Mouse (Mus musculus) embryo, embryonic 9.5 days (tissue): ENCODE measurements around the gene Flnc.

ENCODE experiments used
- DNase-seq: peaks from one replicate; pipeline ENCODE4 v3.0.0-alpha.2; 2017; ENCODE audit errors: extremely low spot score

Gene Flnc

DNA sequence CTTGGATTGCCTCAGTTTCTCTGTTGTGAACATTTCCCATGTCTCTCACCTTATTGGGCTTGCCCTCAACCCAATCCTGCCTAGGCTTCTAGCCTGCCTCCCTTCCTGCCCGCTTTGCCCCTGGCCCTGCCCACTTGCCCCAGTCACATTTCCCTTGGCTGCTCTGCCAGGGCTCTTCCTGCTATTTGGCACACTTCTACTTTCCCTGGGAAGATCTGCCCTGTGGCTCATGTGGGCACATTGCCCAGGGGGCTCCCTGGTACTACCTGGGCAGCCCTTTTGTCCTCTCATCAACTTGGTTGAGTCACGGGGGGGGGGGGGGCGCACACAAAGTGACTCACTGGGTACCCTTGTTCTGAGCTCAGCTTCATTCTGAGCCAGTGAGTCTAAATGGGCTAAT lies 900 bp upstream of the Flnc start:
- no peak for DNase-seq

DNA sequence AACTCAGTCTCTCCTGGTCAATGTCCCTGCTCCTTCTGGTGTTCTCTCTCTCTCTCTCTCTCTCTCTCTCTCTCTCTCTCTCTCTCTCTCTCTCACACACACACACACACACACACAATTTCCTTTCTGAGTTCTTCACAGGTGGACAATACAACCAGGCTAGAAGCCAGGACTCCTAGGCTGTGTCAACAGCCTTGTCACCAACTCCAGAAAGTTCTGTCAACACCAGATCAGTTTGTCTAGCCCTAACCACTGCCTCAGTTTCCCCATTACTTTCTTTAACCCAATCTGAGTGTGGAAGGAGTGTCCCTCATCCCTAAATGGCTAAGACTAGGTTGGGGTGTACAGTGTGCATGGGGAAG lies 399 bp upstream of the Flnc start:
- DNase-seq: no peak

DNA sequence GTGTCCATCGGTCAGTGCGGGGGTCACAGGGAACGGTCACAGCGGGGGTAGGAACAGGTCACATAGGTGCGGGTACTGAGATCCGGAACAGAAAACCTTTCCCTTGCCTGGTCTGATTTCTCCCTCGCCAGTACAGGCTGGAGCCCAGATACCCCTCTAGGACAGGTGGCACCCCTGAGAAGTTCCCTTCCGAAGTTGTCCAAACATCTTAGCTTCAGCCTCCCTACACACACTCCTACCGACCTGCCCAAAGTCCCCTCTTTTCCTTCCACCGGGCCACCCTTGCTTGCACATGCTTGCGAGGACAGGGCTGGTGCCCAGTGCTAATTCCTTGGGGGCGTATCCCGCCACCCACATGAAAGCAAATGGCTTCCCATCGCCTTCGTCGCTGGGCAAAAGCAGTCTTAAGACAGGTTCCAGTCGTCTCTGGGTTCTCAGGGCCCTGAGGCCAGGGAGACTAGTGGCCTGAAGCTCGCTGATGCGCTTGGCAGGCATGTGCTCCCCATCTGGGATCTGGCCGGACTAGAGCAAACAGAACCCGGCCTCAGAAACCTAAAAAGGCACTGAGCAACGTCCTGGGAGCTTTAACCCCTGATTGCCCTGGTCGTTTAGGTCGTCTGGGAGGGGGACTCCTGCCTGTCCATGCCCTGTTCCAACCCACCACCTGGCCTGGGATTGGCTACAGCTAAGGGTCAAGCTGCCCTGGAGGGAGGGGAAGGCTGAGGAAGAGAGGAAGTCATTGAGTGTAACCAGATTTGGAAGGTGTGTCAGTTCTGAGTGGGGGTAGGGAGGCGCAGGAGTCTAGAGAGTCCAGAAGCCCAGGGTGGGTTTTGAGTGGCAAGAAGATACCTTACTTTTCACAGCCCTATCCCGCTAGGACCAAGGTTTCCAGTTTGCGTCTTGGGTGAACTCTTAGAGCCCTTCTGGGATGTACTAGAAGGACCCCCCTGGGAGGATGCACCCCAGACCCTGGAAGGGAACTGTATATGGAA lies 1.0 kb downstream of the Flnc start:
- peak; percentile 81 for DNase-seq

DNA sequence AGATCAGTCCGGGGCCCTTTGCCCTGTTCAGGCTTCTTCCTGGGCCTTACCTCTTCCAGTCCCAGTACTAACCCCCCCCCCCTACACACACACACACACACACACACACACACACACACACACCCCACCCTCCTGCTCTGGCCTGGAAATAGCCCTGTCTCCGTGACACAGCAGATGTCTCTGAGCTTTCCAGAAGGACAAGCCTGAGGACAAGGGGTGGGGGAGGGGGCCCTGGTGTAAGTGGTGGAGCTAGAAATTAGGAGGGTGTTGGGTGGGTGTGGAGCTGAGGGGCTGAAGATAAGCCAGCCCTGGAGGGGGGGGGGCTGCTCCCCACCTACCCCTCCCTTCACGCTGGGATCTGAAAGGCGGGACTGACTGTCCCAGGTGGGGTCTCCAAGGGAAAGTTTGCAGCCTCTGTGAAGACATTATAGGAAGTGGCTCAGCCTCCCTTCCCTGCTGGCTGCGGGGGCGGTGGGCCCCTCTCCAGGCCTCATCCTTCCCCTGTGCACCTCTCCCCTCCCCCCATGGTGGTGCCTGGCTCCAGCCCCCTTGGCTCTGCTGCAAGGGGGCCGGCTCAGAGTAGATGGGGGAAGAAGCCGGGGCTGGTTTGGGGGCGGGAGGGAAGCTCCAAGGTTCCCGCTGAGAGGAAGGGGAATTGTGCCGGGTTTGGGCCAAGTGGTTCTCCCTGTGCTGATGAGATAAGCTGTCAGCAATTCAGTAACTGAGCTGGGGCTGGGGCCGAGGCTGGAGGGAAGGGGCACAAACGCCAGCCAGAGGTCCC lies 2.0 kb downstream of the Flnc start:
- peak; percentile 77 for DNase-seq

DNA sequence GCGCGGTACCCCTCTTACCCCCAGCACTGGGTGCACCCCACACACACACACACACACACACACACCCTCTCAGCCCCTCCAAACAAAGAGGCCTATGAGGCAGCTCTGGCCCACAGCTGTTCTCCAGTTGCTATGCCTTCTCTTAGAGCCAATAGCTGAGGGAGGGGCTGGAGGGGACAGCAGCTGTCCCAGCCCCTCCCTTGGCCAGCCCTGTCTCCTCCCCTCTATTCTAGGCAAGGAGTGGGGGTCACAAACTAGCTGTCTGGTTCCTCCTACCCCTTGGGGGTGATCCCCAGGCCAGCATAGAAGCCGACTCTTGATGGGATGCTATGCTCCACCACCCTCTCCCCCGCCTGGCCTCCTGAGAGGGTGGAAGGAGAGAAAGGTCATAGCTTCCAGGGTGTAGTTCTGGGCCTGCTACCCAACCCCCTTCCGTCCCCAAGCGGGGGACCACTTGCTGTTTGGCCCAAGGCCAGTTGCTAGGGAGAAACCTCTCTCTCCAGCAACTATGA lies 2.9 kb downstream of the Flnc start:
- peak; percentile 52 for DNase-seq

DNA sequence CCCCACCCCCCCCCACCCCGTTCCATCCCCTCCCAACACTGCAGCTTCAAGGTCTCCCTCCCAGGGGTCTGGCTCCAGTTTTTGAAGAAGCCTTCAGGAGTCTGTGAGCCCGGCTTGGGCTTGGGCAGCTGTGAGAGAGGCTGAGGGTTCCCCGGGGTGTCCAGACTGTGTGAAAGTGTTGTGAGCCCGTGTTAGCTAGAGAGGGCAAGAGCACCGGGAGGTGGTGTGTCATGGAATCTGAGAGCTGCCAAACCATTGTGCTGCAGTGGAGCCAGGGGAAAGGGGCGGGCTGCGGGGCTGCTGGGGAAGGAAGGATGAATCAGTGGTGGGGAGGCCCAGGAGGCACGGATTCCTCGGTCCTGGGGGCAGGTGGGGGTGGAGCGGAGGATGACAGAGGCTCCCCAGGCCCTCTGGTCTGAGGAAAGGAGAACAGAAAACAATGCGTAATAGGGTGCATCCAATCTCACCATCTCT lies 3.4 kb downstream of the Flnc start:
- DNase-seq: peak; percentile 45

DNA sequence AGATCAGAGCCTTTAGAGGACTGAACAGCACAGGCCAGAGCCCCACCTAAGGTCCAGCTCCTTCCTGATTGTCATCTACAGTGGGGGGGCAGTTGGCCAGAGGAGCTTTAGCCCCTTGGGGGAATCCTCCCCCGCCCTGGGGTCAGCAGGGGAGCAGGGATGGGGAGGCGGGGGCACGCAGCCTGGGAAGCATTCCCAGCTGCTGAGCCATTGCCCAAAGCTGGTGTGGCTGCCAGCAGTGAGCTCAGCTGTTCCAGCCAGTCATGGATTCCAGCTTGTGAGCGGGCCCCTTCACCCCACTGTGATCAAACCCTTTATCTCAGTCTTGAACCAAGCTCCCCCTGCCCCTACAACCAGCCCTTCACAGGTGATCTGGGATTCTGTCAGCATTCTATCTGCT lies 6.2 kb downstream of the Flnc start:
- DNase-seq: no peak

DNA sequence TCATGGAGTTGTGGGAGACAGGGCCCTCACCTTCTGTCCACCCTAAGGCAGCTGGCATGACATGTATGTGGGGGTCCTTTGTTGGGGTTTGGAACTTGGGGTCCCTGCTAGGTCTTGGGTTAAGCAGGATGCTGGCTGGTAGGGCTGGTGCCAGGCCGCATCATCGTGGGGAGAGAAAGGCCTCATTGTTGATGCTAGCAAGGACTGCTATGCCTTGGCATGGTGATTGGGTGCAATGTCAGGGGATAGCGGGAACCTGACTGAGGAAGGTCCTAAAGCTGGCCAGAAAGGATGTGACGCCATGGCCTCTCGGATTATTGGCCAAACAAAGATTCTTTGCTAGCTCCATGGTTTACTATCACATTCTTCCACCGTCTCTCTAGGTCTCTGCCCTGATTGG lies 6.7 kb downstream of the Flnc start:
- no peak for DNase-seq

DNA sequence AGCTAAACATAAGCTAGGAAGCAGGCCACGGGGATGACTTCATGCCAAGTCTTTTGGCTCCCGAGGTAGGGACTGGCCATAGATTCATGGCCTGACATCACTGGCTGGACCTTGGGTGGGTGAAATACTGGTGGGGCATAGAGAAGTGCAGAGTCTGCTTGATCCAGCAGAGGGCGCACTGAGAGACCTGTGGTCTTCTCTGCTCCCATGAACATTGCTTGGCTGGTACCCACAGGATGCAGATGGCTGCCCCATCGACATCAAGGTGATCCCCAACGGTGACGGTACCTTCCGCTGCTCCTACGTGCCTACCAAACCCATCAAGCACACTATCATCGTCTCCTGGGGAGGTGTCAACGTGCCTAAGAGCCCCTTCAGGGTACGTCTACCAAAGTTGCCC lies 11.7 kb downstream of the Flnc start:
- peak; percentile 46 for DNase-seq

DNA sequence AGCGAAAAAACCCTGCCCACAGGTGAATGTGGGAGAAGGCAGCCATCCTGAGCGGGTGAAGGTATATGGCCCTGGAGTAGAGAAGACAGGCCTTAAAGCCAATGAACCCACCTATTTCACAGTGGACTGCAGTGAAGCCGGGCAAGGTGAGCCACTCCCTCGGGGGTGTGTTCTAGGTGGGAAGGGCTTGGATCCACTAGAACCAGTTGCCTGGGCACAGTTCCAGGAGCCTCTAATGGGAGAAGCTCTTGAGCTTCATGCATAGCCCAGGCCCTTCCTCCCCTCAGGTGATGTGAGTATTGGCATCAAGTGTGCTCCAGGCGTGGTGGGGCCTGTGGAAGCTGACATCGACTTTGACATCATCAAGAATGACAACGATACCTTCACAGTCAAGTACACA lies 12.3 kb downstream of the Flnc start:
- DNase-seq: no peak

DNA sequence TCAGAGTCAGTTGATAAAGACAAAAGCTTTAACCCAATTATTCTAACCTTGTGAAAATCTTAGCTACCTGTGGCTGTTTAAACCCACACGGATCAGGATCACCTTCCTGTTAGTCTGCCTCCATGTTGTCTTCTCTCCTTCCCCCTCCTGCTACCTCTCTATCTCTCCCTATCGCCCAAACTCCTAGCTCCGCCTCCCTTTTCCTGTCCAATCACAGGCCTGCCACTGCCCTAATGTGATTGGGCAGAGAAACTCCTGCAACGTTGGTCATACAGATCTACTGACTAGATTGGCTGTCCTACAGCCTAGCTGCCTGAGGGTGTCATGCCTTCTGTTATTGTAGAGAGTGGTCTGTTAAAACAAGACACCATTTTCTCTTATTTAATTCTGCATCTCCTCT lies 16.8 kb downstream of the Flnc start:
- DNase-seq: no peak

DNA sequence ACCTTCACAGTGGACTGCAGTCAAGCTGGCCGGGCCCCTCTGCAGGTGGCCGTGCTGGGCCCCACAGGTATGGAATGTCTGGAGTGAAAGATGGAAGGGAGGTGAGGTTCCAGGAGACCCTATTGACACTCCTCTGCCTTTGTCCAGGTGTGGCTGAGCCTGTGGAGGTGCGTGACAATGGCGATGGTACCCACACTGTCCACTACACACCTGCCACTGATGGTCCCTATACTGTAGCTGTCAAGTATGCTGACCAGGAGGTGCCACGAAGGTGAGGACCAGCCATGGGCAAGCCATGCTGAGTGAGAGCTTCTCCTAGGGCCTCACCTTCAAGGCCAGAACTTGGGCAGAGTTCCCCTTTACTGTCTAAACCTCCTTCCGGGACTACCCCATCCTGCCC lies 17.6 kb downstream of the Flnc start:
- no peak for DNase-seq

DNA sequence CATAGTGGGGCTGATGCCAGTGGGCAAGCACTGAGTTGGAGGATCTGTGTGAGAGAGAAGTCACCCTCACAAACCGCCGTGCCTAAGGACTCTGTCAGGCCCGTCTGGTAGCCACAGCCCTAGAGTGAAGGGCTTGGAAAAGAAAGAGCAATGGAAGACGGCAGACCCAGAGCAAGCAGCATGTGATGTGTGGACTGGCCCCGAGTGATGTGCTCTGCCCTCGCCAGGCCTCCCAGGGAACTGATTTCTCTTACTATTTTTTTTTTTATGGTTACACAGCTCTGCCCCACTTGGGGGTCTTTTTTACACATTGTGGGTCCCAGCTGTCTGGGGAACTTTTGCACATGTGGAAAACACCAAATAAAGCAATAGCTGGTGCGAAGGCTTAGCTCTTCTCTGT lies 28.4 kb downstream of the Flnc start:
- no peak for DNase-seq

DNA sequence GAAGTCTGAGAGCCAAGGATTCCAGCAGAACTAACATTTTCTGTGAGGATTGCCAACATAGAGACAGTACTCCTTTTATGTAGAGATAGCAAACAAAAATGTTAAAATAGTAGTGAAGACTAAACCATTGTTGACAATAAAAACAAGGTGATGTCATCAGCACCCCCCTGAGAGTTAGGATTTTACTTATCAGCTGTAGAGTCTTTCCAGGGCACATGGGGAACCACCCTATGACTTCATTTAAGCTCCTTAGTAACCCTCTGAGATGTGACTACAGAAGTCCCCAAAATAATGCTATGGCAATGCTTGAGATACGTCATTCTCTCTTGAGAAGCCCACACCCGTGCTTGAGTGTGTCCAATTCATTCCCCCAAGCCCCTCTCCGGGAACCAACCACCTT lies 30.3 kb downstream of the Flnc start:
- no peak for DNase-seq

DNA sequence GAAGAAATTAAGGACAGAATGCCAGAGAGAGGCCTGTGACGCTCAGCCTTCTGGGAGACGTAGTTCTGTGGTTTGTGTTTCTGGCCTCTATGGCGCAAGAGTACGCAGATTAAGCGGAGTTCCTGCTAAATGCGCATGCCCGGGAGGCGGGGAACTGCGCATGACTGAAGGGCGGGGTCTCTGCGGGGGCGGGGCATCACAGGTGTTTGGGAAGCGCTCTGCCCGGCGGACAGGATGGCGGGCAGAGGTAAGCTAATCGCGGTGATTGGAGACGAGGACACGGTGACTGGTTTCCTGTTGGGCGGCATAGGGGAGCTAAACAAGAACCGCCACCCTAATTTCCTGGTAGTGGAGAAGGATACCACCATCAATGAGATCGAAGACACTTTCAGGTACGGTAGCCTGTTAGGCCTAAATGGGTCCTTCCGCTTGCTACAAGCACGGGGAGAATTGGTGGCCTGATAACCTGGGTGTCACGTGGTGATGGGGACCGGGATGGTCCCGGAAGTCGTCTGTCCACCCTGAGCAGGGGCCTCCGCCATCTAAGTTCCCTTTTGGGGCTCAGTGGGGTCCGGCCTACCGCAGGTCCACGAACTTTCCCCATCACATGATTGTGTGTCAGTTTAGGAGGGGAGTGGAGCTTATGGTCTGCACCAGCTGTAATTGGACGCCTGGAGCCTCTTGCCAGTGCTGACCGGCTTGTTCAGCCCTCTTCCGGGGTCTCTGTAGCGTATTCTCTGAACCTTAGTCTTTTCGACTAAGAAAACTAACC lies 34.7 kb downstream of the Flnc start, which contains the start of gene Atp6v1f:
Atp6v1f (plus strand) TSS at position 136 of the 772 bp plus-strand sequence.
- peak; percentile 94 for DNase-seq

DNA sequence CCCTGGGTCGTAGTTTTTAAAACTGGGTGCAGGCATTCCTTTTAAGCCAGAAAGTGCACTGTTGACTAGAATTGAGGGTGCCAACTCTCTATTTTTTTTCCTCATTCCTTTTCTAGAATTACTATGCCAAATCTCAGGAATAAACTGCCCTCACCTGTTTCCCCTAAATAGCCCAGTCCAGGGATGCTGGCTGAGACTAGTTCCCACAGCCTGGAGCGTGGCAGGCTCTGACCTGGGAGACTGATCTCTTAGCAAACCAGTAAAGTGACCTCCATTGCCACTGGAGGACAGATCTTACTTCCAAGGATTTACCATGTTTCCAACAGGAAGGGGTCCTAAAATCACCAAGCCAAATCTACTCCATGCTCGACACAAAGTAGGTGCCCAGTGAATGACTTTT lies 35.8 kb downstream of the Flnc start:
- DNase-seq: no peak

DNA sequence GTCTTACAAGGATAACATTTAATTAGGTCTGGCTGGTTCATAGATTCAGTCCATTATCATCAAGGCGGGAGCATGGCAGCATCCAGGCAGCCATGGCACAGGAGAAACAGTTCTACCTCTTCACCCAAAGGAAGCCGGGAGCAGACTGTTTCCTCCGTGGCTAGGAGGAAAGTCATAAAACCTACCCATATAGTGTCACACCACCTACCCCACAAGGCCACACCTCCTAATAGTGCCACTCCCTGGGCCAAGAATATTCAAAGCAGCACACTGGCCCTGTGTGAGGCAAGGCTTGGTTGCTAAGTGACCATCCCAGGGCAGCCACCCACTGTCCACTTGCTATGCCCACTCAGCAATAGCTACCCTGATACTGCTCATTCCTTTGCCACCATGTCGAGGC lies 38.1 kb downstream of the Flnc start, which contains the start of gene Atp6v1fnb:
Atp6v1fnb (plus strand) TSS at position 301 of the 400 bp plus-strand sequence.
- no peak for DNase-seq

DNA sequence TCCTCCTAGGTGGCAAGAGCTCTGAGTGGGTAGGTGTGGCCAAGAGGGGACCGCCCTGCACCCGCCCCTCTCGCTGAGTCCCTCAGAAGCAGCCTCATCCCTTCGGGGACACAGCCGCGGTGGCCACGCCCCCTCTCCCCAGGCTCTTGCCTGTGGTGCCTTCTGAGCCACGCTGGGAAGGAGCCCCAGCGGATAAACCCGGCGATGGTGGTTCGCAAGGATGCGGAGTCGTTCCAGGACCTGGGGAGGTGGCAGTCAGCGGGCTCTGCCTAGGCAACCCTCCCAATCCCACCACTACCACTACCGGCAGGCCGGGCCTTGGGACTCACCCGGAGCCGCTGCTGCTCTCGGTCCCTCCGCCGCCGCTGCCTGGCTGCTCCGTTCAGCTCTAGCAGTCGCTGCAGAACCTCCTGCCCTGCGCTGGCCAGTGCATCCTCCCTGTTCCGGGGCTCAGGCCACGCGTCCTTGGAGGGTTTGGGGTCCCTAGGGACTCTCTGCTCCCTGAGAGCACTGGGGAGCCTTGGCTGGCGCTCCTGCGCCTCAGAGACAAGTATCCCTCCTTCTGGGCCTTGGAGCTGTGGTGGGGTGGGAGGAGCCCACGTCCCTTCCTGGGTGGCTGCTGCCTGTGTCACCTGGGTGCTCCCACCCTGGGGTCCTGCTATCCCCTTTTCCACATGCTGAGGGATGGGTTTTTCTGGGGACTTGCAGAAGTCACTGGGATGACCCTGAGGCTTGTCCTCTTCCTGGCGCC lies 41.1 kb downstream of the Flnc start:
- DNase-seq: peak; percentile 88

DNA sequence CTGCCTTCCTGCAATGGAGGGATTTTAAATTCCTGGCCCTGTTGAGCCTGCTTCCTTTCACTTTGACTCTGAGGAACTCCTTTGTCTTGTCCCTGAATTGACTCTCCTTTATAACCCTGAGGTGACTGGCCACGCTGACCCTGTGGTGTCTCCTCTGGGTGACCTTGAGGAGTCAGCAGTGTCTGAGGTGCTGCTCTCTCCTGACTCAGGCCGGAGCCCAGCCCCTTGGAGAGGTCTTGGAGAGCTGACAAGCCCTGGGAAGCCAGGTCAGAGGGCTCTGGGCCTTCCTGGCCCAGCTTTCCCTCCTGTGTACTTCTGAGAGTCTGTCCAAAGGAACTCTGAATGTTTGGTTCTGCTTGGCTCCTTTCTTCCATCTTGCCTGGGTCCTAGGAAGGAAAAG lies 41.7 kb downstream of the Flnc start:
- DNase-seq: no peak

DNA sequence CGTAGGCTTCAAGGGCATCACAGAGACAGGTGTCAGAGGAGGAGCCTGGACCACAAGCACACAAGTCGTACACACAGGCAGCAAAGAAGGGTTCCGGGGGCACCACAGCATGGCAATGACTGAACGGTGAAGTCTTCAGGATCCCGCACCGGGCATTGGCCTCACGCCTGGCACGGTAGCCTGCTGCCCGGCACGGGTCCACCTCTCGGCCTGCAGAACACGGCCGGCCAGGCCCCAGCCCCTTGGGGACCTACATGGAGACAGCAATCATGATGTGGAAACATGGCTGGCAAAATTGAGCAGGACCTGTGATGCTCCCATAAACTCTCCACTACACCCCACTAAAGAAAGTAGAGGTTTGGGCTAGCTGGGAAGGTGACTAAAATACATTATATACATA lies 49.6 kb downstream of the Flnc start:
- no peak for DNase-seq
